Mouse (Mus musculus) frontal cortex, adult (tissue): ENCODE data around the gene Rbm34.
A peak's percentile ranks its signal among the peaks of the same experiment; 100 is the strongest.
"Not testable (repeated sequence)": the region's sequence is repeated elsewhere in the genome, so short reads cannot be mapped to it uniquely, and the experiment has no call there.

Experiments used
- ATAC-seq: cut with Nextera tagmentation; 2 replicates; pipeline ENCODE4 v1.9.2; 2017; ENCODE audit warnings: mild to moderate bottlenecking, moderate library complexity, mixed read lengths; ENCODE audit not compliant: low TSS enrichment

Gene Rbm34

DNA sequence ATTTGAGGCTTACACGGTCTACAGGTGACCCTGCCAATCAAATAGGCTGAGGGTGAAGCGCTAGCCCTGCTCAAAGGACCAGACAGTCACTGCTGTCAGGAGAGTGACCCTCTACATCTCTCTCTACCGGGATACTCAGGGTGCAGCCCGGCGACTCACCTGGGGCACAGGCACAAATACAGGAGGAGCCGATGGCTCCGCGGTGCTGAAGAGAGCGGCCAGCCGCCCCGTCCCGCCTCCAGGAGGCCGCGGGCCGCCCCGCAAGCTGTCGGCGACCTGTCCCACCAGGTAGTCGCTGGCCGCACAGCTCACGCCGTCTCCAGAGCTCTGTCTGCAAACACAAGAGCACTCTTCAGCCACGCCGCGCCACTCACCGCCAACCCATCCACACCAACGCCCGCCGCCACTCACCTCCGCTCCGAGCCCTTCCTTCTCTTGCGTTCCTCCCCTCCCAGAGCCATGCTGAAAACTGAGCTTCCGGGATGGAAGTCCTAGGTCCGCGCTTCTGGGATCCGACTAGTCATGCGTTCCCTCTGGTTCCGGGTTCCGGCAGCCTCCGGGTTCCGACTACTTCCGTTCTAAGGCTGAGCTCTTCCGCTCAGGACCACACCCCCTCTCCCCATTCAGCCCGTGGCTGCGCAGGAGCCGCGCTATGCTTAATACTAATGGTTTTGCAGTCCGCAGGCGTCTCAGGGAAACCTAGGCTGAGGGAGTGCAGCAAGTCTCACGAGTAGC, at the start of gene Rbm34:
Gene Rbm34 (minus strand): TSS at position 493 of the 735 bp plus-strand sequence.
- peak; percentile 99 for ATAC-seq

DNA sequence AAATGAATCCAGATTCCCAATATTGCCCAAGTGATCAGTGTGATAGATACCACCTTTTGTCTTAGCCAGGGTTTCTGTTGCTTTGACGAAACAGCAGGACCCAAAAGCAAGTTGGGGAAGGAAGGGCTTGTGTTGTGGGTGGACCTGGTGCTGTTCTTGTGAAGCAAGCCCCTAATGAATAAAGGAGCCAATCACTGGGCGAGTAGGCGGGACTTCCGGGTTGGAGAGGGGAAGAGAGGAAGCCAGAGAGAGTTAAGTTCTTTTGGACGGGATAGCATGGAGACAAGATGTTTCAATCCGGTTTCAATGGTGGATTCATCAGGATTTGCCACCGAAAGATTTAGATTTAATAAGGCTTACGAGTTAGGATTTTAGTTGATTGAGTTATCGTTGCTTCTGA, 40.8 kb upstream of the Rbm34 start:
- ATAC-seq, result no peak

DNA sequence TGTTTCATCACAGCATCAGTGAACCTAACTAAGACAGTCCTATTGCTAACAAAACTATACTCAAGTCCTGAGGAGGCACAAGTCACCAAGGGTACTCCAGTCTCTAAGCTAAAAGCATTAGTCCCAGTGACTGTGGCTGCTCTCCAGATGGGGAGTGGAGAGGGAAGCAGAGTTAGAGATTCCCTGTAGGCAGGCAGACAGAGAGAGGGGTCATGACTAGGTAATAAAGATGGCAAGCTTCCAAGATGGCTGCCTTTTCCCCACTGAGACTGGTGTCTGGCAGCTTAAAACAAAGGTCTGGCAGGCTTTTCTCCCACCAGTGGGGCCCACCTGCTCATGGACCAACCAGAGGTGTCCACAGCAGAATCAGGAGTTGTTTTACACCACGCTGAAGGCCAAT, 23.6 kb upstream of the Rbm34 start:
- no peak for ATAC-seq

DNA sequence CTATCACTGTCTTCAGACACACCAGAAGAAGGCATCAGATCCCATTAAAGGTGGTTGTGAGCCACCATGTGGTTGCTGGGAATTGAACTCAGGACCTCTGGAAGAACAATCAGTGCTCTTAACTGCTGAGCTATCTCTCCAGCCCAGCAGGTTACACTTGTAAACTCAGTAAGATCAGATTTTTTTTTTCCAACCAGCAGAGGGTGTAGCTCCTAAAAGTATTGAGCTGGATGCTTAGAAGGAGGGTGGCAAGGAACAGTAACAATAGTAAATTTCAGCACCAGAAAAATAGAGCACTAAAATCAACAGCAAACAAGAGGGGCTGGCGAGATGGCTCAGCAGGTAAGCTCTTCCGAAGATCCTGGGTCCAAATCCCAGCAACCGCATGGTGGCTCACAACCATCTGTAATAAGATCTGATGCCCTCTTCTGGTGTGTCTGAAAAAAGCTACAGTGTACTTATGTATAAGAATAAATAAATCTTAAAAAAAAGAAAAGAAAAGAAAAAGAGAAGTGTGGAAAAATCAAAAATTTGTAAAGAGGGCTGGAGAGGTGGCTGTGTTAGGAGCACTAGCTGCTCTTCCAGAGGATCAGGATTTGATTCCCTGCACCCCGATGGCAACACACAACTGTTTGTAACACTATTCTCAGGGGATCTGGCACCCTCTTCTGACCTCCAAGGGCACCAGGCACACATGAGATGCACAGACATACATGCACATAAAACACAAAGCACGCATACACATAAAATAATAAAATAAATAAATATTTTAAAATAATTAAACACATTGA, 18.7 kb upstream of the Rbm34 start:
- ATAC-seq, result peak; percentile 64; the same call in 1 of the 2 replicates

DNA sequence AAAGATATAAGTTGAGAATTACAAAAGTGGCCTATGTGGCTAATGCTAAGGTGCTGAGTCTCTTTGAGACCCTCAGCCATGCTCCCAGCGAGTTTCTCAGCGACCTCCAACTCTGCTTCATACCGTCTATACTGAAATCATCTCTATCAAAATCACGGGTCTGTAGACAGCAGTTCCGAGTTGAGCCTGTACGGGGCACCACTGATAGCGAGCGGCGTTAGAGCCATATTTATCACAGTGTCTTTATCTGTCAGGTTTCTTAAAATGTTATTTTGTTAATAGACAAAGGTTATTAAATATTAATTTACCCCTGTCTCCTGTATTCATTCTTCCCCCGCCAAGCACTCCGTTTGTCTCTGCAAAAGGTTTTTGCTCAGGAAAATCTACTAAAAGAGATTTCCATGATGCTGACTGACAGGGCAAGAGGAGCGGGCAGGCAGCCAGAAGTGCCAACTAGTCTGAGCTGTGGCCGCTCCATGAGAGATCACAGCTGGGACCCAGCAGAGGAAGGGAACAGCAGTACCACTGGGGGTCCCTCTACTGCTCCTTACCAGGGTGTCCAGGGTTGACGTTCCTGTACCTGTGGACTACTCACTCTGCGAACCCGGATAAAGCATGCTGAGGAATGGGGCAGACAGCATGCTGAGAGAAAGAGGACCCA, 17.6 kb upstream of the Rbm34 start:
- ATAC-seq, result no peak

DNA sequence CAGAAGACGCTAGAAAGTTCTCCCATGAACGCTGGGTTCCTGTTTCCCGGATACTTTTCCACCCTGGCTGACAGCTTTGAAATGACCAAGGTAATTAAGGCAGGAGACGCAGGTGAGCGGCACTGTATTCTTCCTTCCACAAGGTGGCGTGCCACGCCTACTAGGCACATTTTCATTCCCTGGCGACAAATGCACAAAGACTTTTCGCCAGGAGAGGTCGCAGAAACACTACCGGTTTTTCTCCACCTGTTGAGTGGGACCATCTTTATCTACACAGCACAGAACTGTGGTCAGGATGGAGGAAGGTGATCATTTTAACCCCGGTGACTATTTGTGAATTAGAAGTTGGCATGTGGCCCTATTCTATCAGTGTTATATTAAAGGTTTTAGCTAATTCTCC, 15.6 kb upstream of the Rbm34 start:
- ATAC-seq, result peak; percentile 69

DNA sequence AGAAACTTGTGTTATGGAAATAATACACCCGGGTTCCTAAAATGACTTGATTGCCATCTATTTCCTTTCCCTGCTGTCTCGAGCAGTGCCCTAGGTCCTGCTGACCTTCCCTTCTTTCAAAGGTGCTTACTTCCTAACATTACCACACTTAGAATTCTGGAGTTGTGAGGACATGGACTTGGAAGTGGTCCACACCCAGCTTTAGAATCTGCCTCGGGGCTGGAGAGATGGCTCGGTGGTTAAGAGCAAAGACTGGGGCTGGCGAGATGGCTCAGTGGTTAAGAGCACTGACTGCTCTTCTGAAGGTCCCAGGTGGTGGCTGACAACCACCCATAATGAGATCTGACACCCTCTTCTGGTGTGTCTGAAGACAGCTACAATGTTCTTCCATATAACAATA, 9.2 kb upstream of the Rbm34 start:
- no peak for ATAC-seq

DNA sequence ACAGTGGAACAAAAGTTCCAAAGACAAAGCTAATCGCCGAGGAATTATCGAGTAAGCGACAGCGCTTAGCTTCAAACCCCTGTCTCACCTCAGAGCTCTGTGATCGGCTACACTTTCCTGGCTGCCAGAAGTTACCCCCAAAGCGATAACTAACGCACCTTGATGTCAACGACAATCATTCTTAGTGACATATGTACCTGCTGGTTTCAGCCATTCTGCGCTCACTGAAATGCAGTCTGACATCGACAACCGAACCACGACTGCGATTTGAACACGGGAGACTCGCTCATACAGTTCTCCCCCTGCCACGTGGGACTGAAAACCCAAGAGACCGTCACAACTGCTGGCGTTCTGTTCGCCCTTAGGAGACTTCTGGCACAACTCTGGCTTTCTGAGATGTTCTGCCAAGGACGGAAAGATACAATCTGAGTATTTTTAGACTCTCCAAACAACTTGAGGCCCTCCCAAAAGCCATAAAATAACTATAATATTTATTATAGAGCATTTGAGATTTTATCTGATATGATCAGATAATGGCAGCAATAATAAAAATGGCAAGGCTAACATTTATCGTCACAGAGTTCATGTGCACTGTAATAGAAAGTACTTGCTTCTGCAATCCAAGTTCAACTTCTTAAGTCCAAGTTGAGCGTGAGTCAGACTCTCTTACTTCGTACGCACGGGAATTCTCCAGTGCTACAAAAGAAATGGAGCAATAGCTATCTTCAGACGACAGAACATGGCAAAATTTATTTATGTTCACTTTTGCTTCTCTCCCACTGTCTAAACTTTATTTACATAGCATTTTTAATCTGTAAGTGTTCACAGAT, 8.4 kb upstream of the Rbm34 start:
- no peak for ATAC-seq

DNA sequence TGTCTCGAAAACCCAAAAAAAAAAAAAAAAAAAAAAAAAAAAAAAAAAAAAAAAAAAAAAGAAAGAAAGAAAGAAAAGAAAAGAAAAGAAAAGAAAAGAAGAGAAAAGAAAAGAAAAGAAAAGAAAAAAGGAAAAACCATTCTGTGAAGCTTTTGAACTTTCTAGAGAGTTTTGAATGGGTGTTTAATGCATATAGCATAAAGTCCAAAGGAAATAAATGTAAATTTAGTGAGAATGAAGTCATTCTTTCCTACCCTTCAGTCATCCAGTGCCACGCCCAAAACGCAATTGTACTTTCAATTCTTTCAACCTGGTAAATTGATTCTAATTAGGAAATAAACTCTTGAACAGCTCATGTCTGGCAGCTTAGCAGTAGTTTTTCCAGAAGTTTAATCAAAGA, 7.7 kb upstream of the Rbm34 start:
- not testable (repeated sequence) for ATAC-seq

DNA sequence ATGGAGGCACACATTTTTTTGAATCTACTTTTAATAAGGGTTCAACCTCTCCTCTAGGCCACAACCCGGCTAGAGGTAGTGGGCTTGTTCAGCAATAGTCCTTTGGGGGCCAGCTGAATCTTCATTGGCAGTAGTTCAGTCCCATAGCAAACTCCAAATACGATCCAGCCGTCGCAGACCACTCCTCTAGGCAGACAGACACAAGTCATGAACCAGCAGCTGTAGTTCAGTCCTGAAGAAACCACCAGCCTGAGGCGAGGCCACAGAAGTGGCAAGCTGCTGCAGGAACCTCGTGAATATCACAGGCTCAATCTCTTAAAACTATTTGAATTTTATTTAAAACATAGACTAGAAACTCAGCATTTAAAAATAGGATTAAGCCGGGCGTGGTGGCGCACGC, 7.2 kb upstream of the Rbm34 start:
- ATAC-seq, result no peak

DNA sequence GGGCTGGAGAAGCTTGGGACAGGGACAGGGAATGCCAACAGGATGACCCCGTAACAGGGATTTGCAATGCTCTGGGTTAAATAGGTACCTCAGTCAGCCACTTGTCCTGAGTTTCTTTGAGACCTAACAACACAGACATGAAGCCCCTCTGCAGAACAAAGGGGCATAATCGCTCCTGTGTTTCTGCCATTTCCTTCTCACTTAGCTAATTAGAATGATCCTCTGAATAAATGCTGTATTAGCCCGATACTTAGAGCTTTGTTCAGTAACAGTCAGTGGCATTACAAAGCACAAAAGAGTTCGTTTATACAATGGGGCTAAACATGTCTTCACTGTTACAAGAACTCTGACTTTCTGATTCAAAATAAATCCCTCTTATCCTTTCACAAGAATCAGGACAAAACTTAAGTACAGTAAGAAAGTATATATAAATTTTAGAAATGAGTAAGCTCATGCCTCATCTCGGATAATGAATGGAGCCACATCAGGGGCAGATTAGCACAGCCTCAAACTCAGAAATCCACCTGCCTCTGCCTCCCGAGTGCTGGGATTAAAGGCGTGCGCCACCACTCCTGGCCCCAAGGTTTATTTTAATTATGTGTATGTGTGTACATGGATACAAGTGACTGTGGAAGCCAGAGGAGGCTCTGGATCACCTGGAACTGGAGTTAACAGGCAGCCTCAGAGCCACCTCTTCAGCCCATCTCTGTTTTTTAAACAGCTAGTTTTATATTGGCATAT, 5.9 kb upstream of the Rbm34 start:
- ATAC-seq, result no peak

DNA sequence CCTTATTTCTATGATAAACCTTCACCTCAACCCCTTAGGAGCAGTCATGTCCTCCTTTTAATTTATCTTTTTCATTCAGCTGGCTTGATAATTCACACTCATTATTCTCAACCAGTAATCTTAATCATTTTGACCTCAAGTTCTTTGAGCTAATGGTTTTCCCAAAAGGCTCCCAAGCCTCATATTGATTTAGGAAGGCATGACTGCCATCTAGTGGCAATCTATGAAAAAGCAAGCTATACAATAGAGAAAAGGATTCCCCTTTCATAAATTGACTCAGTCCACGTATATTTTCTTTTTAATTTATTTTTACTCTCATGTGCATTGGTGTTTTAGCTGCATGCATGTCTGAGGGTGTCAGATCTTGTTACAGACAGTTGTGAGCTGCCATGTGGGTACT, 4.8 kb upstream of the Rbm34 start:
- no peak for ATAC-seq

DNA sequence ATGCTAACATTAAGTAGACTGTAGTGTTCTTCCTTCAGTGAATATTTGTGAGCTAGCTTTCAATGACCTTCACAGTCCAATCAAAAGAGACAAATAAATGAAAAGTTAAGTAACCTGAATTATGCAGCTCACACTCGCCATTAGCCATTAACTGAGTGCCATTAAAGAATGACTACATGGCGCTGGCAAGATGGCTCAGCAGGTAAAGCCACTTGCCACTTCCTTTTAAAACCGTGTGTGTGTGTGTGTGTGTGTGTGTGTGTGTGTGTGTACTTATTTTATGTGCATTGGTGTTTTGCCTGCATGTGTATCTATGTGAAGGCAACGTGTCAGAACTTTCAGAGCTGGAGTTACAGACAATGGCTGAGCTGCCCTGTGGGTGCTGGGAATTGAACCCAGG, 3.6 kb upstream of the Rbm34 start:
- ATAC-seq, result no peak

DNA sequence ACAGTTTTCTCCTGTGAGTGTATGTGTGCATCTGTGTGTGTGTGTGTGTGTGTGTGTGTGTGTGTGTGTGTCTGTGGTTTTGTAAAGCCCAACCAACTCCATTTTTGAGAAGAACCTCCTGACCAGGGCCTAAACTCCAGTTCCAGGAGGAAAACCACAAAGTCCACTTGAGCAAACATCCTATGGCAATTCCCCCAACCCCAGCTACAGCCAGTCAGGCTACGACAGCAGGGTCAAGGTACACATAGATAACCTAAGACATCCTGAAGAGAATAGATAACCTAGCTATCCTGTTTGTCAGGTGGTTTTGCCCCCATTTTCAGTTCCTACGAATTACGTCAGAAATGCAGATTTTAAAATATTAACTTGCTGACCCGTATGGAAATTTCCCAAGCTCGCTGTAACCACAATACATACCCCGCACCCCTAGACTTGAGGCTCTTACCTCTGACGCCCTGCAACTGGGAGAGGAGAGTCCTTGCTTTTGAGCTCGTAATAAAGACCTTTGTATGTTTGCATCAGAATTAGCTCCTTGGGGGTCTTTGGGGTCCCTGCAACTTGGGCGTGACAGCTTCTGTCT, 2.9 kb upstream of the Rbm34 start:
- no peak for ATAC-seq

DNA sequence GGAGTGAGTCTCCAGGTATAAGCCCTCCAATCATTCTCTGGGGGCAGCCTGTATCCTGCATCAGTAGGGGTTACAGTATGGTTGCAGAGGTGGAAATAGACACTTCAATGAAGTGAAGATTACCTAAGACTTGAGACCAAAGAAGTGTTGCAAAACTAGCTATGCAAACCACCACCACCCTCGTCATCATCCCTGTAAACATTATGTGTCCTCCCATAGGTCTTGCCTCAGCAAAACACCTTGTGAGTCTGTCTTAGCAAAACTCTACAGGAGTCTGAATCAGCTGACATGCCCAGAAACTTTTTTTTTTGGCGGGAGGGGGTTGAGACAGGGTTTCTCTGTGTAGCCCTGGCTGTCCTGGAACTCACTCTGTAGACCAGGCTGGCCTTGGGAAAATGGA, 1.8 kb upstream of the Rbm34 start:
- no peak for ATAC-seq

DNA sequence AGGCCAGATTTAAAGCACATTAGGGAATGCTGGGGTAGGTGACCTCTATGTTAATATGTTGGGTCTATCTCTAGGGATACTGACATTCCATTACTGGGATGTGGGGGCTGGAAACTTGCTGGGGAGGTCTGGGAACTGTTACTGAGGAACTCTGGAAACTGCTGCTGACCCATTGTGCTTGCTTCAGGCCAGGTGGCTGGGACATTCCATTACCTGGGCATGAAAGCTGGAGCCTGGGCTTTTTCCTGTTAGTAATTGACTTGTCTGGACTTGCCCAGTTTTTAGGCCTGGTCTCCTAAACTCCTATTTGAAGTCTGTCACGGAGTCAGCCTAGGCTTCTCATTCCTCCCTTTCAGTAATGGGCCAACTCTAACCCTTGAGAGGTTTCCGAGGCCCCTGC, 1.2 kb upstream of the Rbm34 start:
- no peak for ATAC-seq

DNA sequence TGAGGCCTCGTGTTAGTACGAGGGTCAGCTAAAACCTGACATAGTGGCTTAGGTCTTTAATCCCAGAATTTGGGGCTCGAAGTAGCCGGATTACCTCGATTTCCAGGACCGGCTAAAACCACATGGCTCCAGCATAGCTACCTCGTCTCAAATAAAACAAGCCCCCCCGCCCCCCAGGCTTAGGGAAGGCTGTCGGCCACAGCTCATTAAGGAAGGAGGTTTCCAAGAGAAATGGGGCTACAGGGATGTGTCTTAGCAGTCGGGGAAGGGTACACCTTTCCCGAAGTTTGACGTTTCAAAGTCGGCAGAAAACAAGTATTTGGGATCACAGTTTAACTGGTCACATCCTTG, 418 bp upstream of the Rbm34 start:
- ATAC-seq, result peak; percentile 53

DNA sequence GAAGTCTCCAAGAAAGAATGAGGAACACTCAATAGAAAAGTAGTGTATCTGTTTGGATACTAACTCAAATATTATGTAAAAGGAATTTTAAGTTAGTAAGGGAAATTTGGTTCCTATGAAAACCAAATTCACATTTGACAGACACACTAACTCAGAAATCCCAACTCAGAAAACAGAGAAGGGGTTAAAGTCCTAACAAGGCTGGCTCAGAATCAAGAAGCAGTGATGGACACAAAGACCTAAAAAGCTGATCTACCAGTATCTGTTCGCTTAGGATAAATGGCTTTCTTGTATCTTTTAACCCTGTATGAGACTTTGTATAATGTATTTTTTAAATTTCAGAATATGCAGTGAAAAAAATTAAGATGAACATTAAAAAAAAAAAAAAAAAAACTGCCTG, 1.3 kb downstream of the Rbm34 start:
- ATAC-seq, result no peak

DNA sequence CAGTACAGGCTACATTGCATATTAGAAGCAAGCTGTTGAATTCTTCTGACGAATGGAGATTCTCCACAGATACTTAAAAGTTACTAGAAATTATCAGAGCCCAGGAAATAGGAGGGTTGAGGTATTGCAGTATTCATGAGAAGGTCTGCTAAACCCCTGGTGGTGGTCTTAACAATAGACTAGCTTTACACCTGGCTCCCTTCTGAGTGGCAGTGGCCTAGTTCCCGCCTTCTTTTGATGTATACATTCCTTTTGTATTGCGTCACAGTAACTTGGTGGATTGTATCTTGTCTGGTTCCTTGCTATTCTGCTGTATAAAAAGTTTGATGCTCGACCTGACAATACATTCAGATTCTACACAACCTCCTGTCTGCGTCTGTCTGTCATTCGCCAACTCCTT, 2.8 kb downstream of the Rbm34 start:
- no peak for ATAC-seq

DNA sequence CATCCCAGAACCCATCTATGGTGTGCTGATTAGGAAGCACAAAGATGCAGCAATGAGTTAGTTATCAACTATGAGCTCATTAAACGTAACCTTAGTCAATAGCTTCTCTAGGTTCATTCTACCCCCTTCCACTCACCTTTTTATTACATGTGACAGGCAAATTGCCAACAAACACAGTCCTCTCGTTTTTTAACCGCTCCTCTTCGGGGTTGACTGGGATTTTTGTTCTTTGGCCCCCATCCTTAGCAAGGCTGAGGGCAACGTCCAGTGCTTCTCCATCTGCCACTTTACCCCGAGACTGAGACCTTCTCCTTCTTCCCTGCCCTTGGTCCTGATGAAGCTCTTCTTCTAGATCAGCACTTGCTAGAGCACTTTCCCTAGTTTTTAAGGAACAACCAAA, 5.6 kb downstream of the Rbm34 start:
- no peak for ATAC-seq

DNA sequence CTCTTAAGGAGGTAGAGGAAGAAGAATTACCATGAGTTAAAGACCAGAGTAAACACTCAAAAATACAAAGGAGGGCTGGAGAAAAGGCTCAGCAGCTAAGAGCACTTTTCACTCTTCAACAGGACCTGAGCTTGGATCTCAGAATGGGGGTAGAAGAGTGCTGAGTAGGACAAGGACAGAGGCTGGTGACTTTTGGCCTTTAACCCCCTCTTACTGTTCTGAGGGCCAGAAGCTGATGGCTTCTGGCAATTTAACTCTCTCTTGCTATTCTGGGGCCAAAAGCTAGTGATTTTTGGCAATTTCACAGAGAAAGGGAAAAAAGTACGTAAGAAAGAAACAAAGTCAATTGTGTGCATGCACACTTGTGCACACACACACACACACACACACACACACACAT, 8.0 kb downstream of the Rbm34 start:
- no peak for ATAC-seq
